Mouse (Mus musculus) c-Kit-positive CD71-negative TER-119-negative erythroid progenitor cells, embryonic 14.5 days (primary cell): ENCODE measurements around the gene Sept3.
"Not testable (repeated sequence)": the region's sequence is repeated elsewhere in the genome, so short reads cannot be mapped to it uniquely, and the experiment has no call there.

Experiments
- DNase-seq: peaks from one replicate; pipeline ENCODE4 v3.0.0-alpha.2; 2013; ENCODE audit warnings: low read depth

Gene Sept3

DNA sequence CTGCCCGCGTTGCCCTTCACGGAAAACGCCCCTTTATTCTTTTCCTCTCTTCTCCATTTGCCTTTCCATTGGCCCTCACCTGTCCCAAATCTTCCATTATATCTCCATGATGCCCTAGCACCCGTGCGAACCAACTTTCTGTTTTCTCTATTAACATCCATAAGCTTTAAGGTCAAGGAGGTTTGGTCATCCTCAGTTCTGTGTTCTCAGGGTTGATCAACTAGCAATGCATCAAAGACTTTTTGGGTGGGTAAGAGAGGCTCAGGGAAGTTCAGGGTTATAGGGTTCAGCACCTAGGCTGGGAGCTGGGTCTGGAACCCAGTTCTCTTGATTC lies at the start of gene Sept3:
Gene Sept3 (plus strand): TSS at position 301 of the 334 bp plus-strand sequence.
- DNase-seq, result no peak

DNA sequence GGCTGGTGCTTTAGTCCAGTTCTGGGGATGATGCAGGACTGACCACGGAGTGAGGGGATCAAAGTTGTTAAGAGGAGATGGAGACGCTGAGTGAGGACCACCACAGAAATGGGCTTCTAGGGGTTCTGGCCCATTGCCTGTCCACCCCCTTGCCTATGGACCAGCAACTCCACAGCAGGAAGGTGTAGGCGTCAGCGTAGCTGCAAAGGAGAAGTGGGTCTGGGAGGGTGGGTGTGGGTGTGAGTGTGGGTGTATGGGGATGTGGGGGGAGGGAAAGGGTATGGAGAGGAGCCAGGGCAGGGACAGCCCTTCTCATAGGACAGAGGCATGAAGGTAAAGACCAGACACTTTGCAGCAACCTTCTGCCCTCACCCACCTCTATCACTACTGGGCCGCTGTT lies 48.9 kb upstream of the Sept3 start:
- no peak for DNase-seq

DNA sequence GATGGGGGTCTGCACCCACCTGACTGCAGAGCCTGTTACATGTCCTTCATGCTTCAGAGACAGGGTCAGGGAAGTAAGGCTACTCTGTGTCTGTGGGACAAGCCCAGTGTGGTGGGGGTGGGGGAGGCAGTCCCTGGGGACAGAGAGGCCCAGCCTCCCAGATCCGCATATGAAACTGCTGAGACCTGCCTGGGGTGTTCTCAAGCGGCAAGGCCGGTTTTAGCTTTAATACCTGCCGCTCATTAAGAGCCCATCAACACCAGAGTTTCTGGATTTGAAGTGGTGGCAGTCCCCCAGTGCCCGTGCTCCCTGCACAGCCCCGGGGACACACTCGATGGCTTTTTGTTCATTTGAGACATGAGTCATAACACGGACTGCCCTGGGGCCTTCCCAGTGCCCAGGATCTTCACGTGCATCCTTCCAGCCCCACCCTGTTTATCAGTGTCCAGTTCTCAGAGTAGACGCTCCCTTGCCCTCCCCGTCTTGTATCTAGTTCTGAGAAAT lies 45.1 kb upstream of the Sept3 start:
- no peak for DNase-seq

DNA sequence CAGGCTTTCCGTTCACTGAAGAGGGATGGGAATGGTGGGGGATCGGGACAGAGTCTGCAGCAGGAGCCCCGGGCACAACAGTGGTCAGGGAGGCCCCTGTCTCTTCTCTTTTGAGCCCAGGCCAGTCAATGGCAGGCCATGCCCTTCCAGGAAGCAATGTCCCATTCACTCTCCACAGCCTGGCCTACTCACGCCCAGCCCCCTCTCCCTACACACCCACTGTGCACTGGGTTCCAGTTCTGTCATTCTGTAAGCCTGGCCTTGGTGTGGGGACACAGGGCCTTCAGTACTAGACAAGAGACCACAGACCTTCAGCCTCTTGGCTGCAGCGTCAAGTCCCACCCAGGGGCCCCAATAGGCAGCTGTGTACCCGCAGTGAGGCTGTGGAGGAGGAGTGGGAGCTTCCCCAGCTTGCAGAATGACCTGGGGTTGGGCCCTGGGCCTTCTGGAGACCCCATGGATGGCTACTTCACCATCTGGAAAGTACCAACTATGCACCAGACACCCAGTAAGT lies 44.5 kb upstream of the Sept3 start:
- DNase-seq, result no peak

DNA sequence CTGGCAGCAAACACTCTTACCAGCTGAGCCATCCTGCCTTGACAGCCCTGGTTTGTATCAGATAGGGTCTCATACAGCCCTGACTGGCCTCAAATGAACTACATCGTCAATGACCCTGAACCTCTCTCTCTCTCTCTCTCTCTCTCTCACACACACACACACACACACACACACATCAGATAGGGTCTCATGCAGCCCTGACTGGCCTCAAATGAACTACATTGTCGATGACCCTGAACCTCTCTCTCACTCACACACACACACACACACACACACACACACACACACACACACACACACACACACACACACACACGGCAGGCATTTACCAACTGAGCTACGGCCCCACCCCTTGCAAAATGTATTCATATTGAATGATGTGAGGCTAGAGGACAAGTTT lies 43.6 kb upstream of the Sept3 start:
- no peak for DNase-seq

DNA sequence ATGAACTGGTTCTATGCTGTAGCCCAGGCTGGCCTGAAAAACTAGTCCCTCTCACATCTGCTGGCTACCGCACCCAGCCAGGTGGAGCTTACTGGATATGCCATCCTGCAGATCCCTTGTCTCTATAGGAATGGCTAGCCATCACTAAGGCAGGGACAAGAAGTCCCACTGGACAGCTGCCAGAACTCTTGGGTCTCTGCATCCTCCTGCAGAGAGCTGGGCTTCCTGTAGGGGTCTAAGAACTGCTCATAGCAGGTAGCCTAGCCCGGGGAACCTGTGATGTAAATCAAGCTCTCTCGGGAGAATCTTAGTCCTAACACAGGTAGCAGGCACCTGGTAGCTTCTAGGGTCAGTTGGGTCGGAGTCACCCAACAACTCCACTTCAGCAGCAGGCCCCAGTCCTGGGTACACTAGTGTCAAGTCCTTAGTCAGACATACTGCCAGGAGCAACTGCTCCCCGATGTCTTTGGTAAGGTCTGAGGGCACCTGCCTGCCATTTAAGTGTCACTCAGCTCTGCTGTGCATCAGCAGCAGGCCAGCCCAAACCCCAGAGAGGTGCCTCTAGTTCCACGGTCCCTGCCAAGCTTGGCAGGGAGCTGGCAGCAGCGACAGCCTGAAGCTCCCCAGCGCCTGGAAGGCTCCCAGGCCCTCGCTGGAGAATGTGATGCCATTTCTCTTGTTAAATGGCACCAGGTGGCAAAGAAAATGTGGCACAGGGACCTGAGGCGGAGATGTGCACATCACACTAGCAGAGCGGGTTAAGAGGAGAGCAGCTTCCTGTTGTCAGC lies 42.9 kb upstream of the Sept3 start:
- DNase-seq, result no peak

GRCm38 (mm10) chr15:82232651-82233050 lies 42.0 kb upstream of the Sept3 start:
- DNase-seq, result no peak

DNA sequence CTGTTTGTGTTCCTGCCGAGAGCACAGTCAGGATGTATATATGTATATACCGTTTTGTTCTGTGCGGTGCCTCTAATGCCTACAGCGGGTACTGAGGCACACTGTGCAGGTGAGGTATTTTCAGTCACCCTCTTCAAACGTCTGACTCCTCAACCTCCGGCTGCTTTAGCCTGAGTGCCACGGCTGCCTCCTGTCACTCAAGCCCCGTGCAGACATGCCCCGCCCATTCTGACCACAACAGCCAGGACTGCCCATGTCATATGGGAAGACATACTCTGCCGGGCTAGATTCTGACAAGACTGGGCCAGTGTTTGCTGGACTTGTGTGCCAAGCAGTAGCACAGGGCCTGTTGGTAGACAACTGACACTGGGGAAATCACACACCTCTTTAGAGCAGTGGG lies 39.0 kb upstream of the Sept3 start:
- DNase-seq, result no peak

GRCm38 (mm10) chr15:82236565-82236964 lies 38.1 kb upstream of the Sept3 start:
- peak; percentile 64 for DNase-seq

- DNase-seq, result no peak
Observed at GRCm38 (mm10) chr15:82243311-82243710, 31.4 kb upstream of the Sept3 start.

DNA sequence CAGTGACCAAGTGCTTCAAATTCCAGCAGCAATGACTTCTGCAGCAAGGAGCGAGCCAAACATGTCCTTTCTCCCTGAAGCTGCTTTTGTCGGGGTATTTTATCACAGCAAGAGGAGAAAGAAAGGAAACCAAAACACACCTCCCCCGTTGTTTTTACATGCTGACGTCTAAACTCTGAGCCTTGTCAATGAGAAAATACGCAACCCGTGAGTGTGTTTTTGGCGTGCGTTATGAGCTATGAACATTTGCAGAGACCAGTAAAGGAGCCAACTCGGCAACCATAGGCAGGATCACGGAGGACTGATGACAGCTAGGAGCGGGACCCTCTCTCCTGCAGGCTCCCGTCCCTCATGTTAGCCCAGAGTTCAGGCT lies 31.0 kb upstream of the Sept3 start:
- DNase-seq, result no peak

DNA sequence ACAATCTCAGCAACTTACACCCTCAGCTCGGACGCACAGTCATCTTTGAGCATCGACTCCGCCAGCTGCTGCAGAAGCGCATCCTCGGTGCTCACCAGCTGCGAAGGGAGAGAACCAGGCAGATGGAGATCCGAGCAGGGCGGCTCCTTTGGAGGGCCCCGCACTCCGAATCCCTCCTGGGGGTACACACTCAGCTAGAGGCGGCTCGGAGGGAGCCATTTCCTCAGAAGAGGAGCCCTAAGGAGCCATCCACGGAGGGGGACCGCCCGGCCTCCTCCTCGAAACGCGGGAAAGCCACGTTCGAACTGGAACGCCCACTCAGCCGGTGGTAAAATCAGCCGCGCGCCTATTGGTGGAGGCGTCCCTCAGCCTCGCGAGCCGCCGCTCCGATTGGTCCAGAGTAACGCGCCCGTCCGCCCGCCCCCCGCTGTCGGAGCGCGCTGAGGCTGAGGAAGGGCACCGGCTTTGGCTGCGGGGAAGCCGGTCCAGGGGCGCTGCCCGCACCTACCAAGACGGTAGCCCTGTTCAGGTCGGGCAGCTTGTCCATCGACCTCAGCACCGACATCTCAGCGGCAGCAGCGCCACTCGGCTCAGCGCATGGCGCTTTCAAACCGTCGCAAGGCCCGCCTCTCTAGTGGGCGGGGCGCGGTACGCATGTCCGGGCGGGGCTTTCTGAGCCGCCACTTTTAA lies 30.4 kb upstream of the Sept3 start, which contains the start of gene Cenpm:
Gene Cenpm (minus strand): TSS at position 634 of the 690 bp plus-strand sequence.
- peak; percentile 81 for DNase-seq

GRCm38 (mm10) chr15:82244805-82245161 lies 29.9 kb upstream of the Sept3 start:
- not testable (repeated sequence) for DNase-seq

- no peak for DNase-seq
Observed at GRCm38 (mm10) chr15:82247131-82247776, 27.4 kb upstream of the Sept3 start.

GRCm38 (mm10) chr15:82251579-82251978 lies 23.1 kb upstream of the Sept3 start:
- DNase-seq, result no peak

GRCm38 (mm10) chr15:82252097-82252496 lies 22.6 kb upstream of the Sept3 start, which contains the start of gene 1500009C09Rik:
Gene 1500009C09Rik (plus strand): TSS chr15:82252397.
- DNase-seq, result no peak

- no peak for DNase-seq
Observed at GRCm38 (mm10) chr15:82255248-82255647, 19.4 kb upstream of the Sept3 start.

GRCm38 (mm10) chr15:82255944-82256383 lies 18.7 kb upstream of the Sept3 start:
- no peak for DNase-seq

- peak; percentile 62 for DNase-seq
Observed at GRCm38 (mm10) chr15:82259510-82259909, 15.2 kb upstream of the Sept3 start.

- DNase-seq, result peak; percentile 37
Observed at GRCm38 (mm10) chr15:82266356-82266755, 8.3 kb upstream of the Sept3 start.

- no peak for DNase-seq
Observed at GRCm38 (mm10) chr15:82268185-82268584, 6.5 kb upstream of the Sept3 start.

DNA sequence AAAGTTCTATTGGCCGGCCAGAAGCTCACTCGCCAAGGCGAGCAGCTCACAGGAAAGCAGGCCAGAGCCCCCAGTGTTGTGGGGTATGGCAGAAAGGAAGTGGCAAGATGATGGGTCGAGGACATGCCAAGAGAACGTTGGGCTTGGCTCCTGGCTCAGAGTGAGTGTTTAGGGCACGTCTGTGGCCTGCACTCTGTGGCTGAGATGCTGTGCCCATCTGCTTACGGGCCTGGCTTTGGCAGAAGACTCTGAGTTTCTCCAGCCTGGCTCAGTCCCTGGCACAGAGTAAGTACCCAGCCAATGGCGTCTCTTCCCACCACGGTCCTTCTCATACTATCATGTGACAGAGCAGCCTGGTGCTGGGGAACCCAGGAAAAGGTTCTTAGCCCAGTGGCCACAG lies 5.9 kb upstream of the Sept3 start:
- no peak for DNase-seq

- DNase-seq, result peak; percentile 50
Observed at GRCm38 (mm10) chr15:82271201-82271600, 3.5 kb upstream of the Sept3 start.
